Mouse (Mus musculus) mouse embryonic stem cell (cell line): ENCODE measurements around the gene Anks1.
"Not testable (repeated sequence)": the region's sequence is repeated elsewhere in the genome, so short reads cannot be mapped to it uniquely, and the experiment has no call there.

ENCODE experiments used
- in situ Hi-C, 2 experiments: fragments of 300-500 bp; cut with MboI; formaldehyde crosslinking; loops; 1 replicate in 1 of 2; 3 replicates in 1 of 2; pipeline ENCODE4 v1.14.3; 2019 to 2020; ENCODE audit warnings: low sequenced_read_pairs in 2 of 2, low pct_unique_long_range_greater_than_20kb in 1 of 2, mixed read lengths in 1 of 2; ENCODE audit not compliant: unreplicated experiment in 1 of 2

Anks1 gene

DNA sequence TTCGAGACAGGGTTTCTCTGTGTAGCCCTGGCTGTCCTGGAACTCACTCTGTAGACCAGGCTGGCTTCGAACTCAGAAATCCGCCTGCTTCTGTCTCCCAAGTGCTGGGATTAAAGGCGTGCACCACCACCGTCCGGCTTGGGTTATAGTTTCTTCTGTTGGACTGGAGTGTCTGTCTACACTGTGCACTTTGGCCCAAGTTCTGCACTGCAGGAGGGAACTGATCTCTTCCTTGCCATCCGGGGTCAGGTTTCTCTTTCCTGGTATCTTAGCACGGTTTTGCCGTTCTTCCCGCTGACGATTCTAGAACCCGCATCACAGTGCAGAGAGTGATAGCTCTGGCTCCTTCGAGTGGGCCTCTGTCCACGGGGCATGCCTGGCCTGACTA is 73.0 kb downstream of the Anks1 start:
- in situ Hi-C loops: not testable (repeated sequence)

DNA sequence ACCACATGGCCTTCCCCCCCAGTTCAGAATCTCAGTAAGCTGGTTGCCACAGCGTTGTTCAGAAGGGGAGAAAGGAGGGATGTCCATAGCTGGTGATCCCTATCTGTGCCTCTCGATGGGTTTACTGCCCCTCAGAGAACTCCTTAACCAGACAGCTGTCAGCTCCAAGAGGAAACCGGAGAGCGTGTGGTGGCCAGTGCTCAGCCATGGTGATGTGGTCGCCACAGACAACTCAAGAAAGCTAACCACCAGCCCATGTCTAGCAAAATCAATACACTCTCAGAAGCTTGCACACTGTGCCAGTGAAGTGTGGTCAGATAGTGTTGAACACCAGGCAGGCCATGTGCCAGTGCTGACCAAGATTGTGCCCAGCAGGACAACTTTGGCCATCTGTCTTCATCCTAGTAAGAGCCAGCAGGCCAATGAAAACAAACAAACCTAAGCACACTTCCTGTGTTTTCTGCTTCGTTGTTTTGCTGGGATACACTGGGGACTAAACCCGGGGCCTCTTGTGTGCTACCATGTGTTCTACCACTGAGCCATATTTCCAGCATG is 73.7 kb downstream of the Anks1 start:
- in situ Hi-C loops: no loop called here

DNA sequence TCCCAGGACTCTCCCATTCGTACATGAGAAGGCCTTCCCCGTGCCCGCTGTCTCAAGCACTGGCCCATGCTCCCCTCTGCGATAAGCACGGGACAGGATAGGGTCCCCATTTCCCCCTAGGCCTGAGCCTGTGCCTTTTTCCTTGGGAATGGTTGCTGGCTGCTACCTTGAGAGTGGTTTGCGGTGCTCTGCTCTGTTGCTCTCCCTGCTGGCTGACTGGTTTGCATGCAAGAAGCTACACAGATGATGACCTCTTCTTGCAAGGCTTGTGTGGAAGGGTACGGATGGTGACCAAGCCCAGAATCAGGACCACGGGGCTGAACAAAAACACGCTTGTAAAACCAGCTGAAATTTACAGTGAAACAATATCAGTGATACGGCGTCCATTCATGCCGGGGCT is 75.3 kb downstream of the Anks1 start:
- in situ Hi-C loops: no loop called here

DNA sequence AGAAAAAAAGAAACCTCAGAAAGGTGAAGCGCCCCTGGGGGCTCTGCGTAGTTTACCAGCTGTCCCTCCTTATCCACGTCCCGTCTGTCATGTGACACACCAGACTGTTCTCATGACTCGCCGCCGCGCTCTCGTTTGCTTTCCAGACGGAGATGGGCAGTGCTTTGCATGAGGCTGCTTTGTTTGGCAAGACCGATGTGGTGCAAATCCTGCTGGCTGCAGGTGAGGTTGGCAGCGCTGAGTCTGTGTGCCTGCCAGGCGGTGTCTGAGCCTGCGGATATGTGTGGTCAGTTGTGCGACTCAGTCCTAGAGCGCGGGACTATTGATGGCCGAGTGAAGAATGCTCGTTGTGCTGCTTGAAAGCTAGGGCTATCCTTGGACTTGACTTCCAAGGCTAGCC is 77.0 kb downstream of the Anks1 start:
- in situ Hi-C loops: loop anchor here (5.0 kb wide), 3 partner anchors 61 to 79 kb away; partner anchors contain the start of genes Anks1 (in 1 of the 2) and Taf11 (in 1 of the 2)

DNA sequence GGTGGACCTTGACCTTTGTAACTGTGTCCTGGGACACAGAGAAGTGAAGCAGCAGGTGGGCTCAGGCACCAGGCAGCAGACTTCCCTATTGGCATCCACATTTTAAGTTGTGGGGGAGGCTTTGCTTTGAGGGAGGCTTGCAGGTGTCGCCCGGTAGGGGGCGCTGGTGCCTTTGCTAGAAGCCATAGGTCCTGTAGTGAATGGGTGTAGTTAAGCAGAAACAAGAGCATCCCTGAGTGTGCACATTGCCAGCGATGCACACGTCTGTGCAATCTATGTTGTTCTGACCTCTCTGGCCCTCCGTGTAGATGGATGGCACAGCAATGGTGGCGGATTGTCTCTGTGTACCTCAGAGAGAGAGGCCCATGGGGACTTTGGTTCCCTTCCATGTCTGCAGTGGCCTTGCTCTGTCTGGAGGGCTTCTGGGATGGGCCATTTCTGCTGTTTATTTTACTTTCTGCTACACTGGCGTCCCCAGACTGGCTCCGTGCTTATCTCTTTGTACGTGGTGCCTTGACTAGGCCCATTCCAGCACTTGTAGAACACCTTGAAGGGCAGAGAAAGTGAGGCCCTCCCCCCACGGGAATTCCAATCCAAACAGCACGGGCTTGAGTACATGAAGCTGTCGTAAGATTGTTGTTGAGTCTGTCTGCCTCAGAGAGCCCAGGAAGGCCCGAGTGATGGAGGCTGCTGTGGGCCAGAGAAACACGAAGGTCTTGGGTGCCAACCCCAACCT is 80.9 kb downstream of the Anks1 start:
- in situ Hi-C loops: loop anchor here (5.0 kb wide), 3 partner anchors 57 to 83 kb away; partner anchors contain the start of genes Anks1 (in 1 of the 2) and Taf11 (in 1 of the 2)

DNA sequence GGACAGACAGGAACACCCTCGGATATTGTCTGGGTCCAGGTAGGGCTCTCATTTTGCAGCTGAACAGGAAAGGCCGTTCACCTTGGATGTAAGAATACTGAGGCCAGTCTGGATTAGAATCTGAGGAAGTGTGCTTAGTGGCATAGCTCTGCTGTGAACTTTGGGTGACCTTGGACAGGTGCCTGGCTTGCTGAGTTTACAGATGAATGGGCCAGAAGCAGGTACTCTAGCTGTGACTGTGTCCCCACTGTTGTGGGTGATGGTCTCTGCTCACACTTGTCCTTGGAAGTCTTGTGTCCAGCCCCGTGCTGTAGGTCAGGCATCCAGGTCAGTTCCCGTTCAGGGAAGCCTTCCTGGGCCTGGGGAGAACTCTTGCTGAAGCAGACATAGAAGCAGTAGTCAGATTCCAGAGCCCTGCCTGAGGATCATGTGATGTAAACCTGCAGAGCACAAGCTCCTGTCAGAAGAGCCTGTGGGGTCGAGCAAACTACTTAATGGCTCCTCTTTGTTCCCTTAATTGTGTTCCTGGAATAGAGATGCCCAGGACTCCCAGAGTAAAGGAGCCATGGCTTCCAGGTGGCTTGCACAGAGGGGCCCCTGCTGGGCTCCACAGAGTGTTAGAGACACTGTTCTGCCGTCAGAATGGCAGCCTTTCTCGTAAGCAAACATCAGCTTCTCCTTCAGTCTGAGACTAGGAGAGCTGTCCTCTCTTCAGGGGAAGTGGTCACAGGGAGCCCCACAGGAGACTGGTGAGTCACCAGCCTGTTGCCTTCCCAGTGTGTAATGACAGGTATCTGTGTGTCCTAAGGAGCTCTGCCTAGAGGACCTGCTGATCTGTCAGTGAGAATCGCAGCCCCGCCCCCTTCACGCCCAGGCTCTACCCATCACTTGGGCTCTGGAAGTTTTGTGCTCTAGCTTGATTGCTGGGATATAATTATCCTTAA is 85.2 kb downstream of the Anks1 start:
- in situ Hi-C loops: no loop called here

DNA sequence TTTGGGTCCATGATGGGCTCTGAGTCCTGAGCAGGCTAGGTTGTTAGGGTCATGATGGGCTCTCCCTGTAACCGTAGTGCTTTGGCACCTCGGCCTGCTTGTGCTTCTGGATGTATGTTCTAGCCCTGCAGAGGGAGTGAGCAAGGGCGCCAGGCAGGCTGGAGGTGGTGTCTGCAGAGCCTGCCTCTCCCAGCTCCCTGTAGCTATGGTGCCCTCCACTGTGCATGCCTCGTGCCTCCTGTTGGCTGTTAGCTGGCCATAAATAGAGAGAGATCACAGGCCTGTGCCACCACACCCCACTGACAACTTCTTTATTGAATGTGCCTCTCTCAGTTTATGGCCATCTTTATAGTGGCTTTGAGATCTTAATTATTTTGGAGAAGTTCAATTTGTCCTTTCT is 87.2 kb downstream of the Anks1 start:
- in situ Hi-C loops: no loop called here

DNA sequence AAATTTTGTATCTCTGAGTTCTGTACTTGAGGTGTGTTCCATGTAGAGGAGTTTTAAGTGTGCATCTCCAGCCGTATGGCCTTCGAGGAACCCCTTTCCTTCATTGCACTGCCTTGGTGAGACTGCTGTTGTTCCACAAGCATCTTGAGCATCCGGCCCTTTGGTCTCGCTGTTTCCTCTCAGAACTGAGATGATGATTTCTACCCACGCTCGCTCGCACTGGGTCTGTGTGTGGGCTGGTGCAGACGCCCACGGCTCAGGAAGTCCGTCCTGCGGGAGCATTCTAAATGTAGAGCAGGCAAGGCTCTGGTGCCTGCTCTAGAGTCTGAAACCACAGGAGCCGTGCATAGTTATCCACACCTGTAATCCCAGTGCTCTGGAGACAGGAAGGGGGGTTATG is 88.1 kb downstream of the Anks1 start:
- in situ Hi-C loops: no loop called here

DNA sequence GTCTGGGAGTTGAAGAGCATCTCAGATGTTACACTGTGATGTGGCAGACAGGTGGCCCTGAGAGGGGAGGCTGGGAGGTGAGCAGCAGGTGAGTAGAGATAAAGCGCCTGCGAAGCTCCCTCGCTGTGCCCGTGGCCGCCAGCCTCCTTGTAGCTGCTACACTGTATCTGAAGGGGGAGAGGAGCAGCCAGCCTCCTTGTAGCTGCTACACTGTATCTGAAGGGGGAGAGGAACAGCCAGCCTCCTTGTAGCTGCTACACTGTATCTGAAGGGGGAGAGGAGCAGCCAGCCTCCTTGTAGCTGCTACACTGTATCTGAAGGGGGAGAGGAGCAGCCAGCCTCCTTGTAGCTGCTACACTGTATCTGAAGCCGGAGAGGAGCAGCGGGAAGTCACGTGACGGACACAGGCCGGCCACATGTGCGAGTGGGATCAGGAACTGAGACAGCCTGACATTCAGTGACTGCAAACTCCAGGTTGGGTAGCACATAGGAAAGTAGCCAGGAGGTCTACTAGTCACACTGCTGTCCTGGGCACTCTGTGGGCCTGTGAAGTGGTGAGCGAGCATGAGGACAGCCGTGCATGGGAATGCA is 90.7 kb downstream of the Anks1 start:
- in situ Hi-C loops: not testable (repeated sequence)

DNA sequence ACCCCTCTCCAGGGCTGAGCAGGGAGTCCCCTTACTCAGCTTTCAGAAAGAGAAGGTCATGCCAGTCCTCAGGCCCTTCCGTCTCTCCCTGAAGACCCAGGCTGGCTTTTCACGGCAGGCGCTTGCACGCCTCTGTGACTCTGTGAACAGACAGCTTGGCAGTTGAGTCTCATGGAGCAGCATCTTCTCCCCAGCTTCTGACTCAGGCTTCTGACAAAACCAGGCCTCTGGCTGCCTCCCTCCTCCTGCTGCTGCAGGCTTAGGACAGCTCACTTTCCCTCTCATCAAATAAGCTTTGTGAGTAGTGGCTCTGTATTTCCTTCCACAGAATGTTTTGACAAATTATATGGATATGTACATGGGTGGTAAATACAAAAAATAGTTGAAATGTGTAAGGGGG is 91.3 kb downstream of the Anks1 start:
- in situ Hi-C loops: no loop called here

DNA sequence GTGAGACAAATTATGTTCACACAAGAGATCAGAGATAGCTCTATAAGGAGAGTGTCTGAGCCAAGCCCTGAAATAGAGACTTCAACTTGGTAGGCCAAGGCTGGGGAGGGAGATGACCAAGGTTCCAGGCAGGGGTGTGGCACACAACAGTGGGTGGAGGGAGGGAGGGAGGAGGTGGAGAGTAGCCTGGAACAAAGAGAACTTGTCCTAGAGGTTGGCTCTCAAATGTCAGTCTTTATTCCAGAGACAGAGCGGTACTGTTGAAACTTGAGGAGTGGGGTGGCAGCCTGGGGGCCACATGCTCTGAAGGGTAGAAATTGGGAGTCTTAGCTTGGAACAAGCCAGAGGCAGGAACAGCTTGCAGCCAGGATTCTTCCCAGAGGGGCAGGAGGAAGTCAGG is 91.7 kb downstream of the Anks1 start:
- in situ Hi-C loops: no loop called here

DNA sequence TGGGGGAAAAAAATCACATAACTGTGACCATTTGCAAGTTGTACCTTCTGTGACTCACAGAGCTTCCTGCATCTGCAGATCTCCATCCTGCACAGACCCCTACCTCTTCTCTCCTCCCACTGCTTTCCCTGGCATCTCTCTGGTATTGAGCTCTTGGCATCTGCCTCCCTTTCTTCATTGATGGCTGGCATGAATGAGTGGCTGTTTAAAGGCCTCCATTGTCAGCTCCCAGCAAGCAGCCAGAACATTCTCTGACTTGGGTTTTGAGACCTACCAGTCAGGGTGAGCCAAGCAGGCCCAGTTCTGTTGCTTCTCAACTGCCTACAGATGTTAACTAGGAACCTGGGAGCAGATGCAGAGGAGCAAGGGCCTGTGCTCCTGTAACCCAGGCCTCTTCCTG is 96.3 kb downstream of the Anks1 start:
- in situ Hi-C loops: no loop called here

DNA sequence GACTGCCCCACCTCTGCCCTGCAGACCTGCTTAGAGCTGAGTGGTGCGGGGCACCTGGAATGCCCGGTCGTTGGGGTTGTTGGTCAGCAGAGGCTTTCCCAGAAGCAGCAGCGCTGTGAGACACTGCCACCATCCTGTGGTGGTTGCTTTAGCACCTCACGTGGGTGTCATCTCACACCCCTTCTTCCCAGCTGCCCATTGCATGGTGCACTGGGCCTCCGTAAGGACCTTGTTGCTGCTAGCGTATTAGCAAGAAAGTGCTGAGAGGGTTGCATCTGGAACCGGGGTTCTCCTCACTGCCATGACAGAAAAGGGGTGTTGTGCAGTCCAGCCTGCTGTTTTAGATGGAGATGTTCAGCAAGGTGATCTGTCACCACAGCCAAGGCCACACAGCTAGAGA is 97.1 kb downstream of the Anks1 start:
- in situ Hi-C loops: no loop called here

DNA sequence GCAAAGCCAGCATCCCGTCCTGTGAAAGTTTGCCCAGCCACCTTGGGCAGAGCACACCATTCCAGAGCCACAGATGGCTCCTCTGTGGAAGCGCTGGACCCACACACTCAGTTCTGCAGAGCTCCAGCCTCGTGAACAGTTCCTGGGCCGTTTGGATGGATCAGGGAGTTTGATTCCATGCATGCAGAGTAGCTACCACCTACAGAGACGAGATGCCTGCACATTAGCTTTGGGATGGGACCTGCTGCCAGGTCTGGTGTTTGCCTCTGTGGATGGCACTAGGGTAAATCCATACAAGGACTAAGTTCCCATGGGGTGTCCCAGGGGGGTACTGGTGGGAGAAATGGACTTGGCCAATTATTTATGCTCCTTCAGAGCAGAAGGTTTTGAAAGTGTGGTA is 97.5 kb downstream of the Anks1 start:
- in situ Hi-C loops: no loop called here

DNA sequence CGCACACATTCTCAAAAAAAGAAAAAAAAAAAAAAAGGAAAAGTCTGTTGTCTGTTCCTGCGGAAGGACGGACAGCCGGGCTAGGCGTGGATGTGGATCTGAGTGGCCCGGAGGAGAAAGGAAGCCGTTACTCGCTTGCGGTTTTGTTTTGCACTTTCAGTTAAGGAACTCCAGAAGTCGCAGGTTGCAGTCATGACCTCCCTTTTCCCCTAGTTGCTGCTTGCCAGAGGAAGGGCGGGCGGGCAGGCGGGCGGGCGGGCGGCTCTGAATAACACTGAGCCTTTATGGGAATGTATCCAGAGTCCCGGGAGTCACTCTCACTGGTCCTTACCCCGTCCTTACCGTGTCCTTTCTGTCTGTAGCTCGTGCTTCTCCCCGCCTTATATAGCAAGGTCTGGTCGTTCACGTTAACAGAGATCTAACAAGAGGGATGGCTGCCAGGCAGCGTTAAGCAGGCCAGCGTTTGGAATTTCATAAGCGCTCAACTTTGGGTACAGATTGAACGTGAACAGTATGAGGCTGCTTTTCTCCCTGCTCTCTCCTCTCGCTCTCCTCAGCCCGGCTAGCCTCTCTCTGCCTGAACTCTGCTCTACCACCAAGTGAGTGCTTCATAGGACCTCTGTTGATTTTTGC is 98.2 kb downstream of the Anks1 start:
- in situ Hi-C loops: no loop called here

DNA sequence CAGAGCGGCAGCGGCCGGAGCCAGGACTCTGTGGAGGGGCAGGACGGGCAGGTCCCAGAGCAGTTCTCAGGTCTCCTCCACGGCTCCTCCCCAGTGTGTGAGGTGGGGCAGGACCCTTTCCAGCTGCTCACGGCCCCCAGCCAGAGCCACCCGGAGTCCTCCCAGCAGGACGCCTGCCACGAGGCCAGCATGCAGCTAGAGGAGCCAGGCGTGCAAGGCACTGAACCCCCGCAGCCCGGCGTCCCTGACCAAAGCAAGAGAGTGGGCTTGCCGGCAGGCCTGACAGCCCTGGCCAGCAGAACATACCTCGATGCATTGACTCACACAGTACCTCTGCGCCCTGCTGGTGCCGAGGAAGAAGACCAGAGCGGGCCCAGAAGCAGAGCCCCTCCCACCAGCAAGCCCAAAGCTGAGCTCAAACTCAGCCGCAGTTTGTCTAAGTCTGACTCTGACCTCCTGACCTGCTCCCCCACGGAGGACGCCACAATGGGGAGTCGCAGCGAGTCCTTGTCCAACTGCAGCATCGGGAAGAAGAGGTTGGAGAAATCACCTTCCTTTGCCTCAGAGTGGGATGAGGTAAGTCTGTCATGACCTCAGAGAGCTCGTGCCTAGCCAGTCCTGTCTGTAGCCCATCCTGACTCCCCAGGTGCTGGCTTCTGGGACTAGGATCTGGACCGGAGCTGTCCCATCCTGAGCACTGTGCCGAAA is 98.9 kb downstream of the Anks1 start:
- in situ Hi-C loops: no loop called here

DNA sequence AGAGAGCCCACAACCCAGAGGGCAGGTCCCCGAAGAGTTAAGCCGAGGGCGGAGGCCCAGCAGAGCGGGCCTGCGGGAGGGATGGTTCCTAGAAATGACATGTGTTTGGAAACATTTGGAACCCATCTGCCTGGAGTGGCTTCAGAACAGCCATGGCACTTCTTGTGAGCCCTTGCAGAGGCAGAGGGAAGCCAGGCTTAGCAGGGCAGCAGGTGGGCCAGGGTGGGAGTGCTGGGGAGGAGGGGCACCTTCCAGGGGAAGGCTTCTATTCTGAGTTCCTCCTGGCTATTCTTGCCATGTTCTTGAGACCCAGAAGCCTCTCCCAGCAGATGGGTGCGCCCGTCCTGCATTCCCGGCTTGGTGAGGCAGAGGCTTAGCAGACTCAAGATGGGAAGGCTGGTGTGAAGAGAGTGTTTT is 99.5 kb downstream of the Anks1 start:
- in situ Hi-C loops: no loop called here
